Mouse (Mus musculus) kidney, adult 11 months (tissue): Measurements from ENCODE around the gene Rnf186.

Source experiments
- DNase-seq: peaks from one replicate; pipeline ENCODE4 v3.0.0; 2022

The Rnf186 gene

DNA sequence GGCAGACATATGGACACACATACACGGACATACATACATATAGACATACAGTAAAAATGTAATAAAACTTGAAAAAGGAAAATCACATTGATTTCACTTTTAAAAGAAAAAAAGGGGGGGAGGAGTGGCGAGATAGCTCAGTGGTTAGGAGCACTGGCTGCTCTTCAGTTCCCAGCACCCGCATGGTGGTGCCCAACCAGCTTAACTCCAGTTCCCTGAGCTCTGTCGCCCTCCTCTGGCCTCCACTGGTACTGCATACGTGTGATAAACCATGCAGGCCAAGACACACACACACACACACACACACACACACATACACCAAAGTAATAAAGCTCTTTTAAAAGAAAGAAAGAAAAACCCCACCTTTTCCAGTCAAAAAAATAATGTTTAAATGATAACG lies 47.9 kb downstream of the Rnf186 start:
- DNase-seq: no peak
